8 mouse cellular contexts compared by ENCODE assay signal in genomic region chr8:22166080-22166603, GRCm38 (mm10). TPM values are rescaled to one million over a fixed set of nuclear protein-coding genes. Genes with fewer than 3 reads are reported as not detected.
A peak's percentile ranks its signal among the peaks of the same experiment; 100 is the strongest.
DNase-seq lines count a peak whose midpoint lies in the region; ATAC-seq lines count a peak whose summit lies in the region.

Gene Nek3, minus strand, starts transcription at chr8:22166435.

- ATAC-seq in common myeloid progenitor, adult 5-6 weeks (replicated peaks; ENCODE audit: low read depth, poor library complexity, severe bottlenecking): peak; percentile 96
- ATAC-seq in megakaryocyte progenitor cell, adult 5-6 weeks (replicated peaks; ENCODE audit: poor library complexity): peak; percentile 94

- peak; percentile 95 for DNase-seq in ZHBTc4 (ENCODE audit: low read depth, low spot score)
- peak; percentile 67 to 84 for DNase-seq in gastrocnemius, adult 8-10 months (ENCODE audit: low spot score in 2 of 2)
- peak; percentile 95 for DNase-seq in induced T-regulatory cell, adult 2 months (ENCODE audit: low read depth)
- DNase-seq in left cerebral cortex, adult 9 months (ENCODE audit: low spot score in 2 of 2): peak; percentile 39 to 73
- peak; percentile 86 for DNase-seq in right cerebral cortex, postnatal 14 days
- DNase-seq in urinary bladder, postnatal 36 days (ENCODE audit: low spot score in 2 of 2): peak; percentile 64 to 77

RNA-seq across cellular contexts. Expression of gene Nek3, which starts in this region (rescaled TPM):
- total RNA-seq in common myeloid progenitor, adult 5-6 weeks (2017): 2.8 and 5.7 TPM in 2 replicates
- 1 to 10 TPM; 2.1 to 3.1 (median 2.6) TPM for total RNA-seq in gastrocnemius, adult 8-10 months (2022)
- 2.3 and 3.7 TPM in 2 replicates for total RNA-seq in megakaryocyte progenitor cell, adult 5-6 weeks (2015)
- 2.8 and 5.0 TPM in 2 replicates for total RNA-seq in megakaryocyte progenitor cell, adult 5-6 weeks (2017)

Comparison
In these comparisons a context has a peak if more than half of its experiments do, and no peak if none do; other contexts are left out.
1. Peak in every context shown above with its lines: DNase-seq and ATAC-seq.